Mouse (Mus musculus) liver, embryonic 14.5 days (tissue): ENCODE results near the gene Chrna1.

Source experiments
- CTCF ChIP-seq: IDR thresholded peaks from 2 replicates; pipeline ENCODE4 v1.5.1; 2016; ENCODE audit warnings: antibody characterized with exemption, low read depth, control low read depth
- EP300 ChIP-seq: IDR thresholded peaks from 2 replicates; pipeline ENCODE4 v1.6.1; 2016; ENCODE audit warnings: antibody characterized with exemption, low read depth

DNA sequence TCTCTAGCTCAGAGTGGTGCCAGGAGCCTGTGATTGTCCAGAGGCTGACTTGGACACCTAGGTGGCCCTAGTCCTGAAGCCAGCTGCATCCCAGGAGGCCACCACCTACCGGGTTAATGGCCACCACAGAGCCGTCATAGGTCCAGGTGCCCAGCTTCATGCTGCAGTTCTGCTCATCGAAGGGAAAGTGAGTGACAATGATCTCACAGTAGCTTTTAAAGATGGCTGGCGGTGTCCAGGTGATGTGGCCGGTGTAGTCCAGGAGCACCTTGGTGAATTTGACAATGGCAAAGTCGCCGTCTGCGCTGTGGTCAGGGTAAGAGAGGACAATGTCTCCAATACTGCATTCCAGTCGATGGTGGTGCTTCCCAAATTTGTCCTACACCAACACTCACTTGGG lies 8.8 kb downstream of the Chrna1 start:
- TF ChIP-seq CTCF (no peak), EP300 (no peak)
